Mouse (Mus musculus): ENCODE measurements at regions not wholly inside any gene's neighbourhood (a gene's known extent, or its start where the extent isn't known, plus 50 kb on each side); places are given as distances from the start of the nearest gene placed in this dataset.

GRCm38 (mm10) chr9:113371718-113372306 is 336.2 kb downstream of the Pdcd6ip start:
- Histone ChIP-seq H3K27ac (ENCODE audit: insufficient read depth, low read depth, low read length) (no peak overlapping the region), H3K27me3 (replicated peaks; ENCODE audit: control insufficient read depth, insufficient read depth, low read length) (no peaks in the 10 kb centered on the region; the same call in 1 of the 2 replicates), H3K4me3 (ENCODE audit: insufficient read depth, low read depth, low read length) (no peak overlapping the region), H3K4me1 (ENCODE audit: control insufficient read depth, insufficient read depth, low read length) (no peaks in the 10 kb centered on the region), H3K36me3 (ENCODE audit: control insufficient read depth, insufficient read depth, low read length) (no peaks in the 10 kb centered on the region)
- 75% methylated on average over 7 of the region's 7 CpGs for WGBS
- TF ChIP-seq POLR2A (IDR thresholded peaks at IDR 0.05; ENCODE audit: low read depth, low read length) (no peak), CTCF (conservative IDR thresholded peaks at IDR 0.05; ENCODE audit: insufficient read depth, insufficient read length, low read depth, low read length) (no peak)
- DNase-seq, result no peak

- TF ChIP-seq POLR2A (IDR thresholded peaks at IDR 0.05; ENCODE audit: low read depth, low read length) (no peak), CTCF (conservative IDR thresholded peaks at IDR 0.05; ENCODE audit: insufficient read depth, insufficient read length, low read depth, low read length) (no peak)
- Histone ChIP-seq H3K36me3 (ENCODE audit: control insufficient read depth, insufficient read depth, low read length) (no peaks in the 10 kb centered on the region), H3K4me1 (ENCODE audit: control insufficient read depth, insufficient read depth, low read length) (no peaks in the 10 kb centered on the region), H3K27me3 (replicated peaks; ENCODE audit: control insufficient read depth, insufficient read depth, low read length) (no peaks in the 10 kb centered on the region), H3K27ac (ENCODE audit: insufficient read depth, low read depth, low read length) (no peak overlapping the region), H3K4me3 (ENCODE audit: insufficient read depth, low read depth, low read length) (no peak overlapping the region)
- DNase-seq, result no peak
- WGBS, result 60% methylated on average over 5 of the region's 5 CpGs
Measured at GRCm38 (mm10) chr9:113347942-113348341, 360.1 kb downstream of the Pdcd6ip start.

GRCm38 (mm10) chr9:113346531-113346930 is 361.5 kb downstream of the Pdcd6ip start:
- no peak overlapping the region for H3K4me3 ChIP-seq (ENCODE audit: insufficient read depth, low read depth, low read length)
- DNase-seq, result no peak
- no peaks in the 10 kb centered on the region for H3K27me3 ChIP-seq (replicated peaks; ENCODE audit: control insufficient read depth, insufficient read depth, low read length)
- no peaks in the 10 kb centered on the region for H3K4me1 ChIP-seq (ENCODE audit: control insufficient read depth, insufficient read depth, low read length)
- H3K36me3 ChIP-seq (ENCODE audit: control insufficient read depth, insufficient read depth, low read length), result no peaks in the 10 kb centered on the region
- no peak overlapping the region for H3K27ac ChIP-seq (ENCODE audit: insufficient read depth, low read depth, low read length)
- 81% methylated on average over 13 of the region's 13 CpGs for WGBS
- TF ChIP-seq POLR2A (IDR thresholded peaks at IDR 0.05; ENCODE audit: low read depth, low read length) (no peak), CTCF (conservative IDR thresholded peaks at IDR 0.05; ENCODE audit: insufficient read depth, insufficient read length, low read depth, low read length) (no peak)

GRCm38 (mm10) chr9:113342131-113342530 is 365.9 kb downstream of the Pdcd6ip start:
- no peak for TF ChIP-seq CTCF (conservative IDR thresholded peaks at IDR 0.05; ENCODE audit: insufficient read depth, insufficient read length, low read depth, low read length)
- TF ChIP-seq POLR2A (IDR thresholded peaks at IDR 0.05; ENCODE audit: low read depth, low read length), result no peak
- no peaks in the 10 kb centered on the region for H3K4me1 ChIP-seq (ENCODE audit: control insufficient read depth, insufficient read depth, low read length)
- H3K27ac ChIP-seq (ENCODE audit: insufficient read depth, low read depth, low read length), result no peak overlapping the region
- DNase-seq, result no peak
- no peaks in the 10 kb centered on the region for H3K27me3 ChIP-seq (replicated peaks; ENCODE audit: control insufficient read depth, insufficient read depth, low read length)
- H3K36me3 ChIP-seq (ENCODE audit: control insufficient read depth, insufficient read depth, low read length), result no peaks in the 10 kb centered on the region
- no peak overlapping the region for H3K4me3 ChIP-seq (ENCODE audit: insufficient read depth, low read depth, low read length)
- 79% methylated on average over 7 of the region's 7 CpGs for WGBS

- H3K27ac ChIP-seq (ENCODE audit: insufficient read depth, low read depth, low read length), result no peak overlapping the region
- no peaks in the 10 kb centered on the region for H3K4me1 ChIP-seq (ENCODE audit: control insufficient read depth, insufficient read depth, low read length)
- no peak for DNase-seq
- 39% methylated on average over 6 of the region's 6 CpGs for WGBS
- H3K27me3 ChIP-seq (replicated peaks; ENCODE audit: control insufficient read depth, insufficient read depth, low read length), result no peaks in the 10 kb centered on the region
- TF ChIP-seq POLR2A (IDR thresholded peaks at IDR 0.05; ENCODE audit: low read depth, low read length), result no peak
- no peak for TF ChIP-seq CTCF (conservative IDR thresholded peaks at IDR 0.05; ENCODE audit: insufficient read depth, insufficient read length, low read depth, low read length)
- H3K36me3 ChIP-seq (ENCODE audit: control insufficient read depth, insufficient read depth, low read length), result no peaks in the 10 kb centered on the region
- no peak overlapping the region for H3K4me3 ChIP-seq (ENCODE audit: insufficient read depth, low read depth, low read length)
Measured at GRCm38 (mm10) chr9:113340838-113341237, 367.2 kb downstream of the Pdcd6ip start.

GRCm38 (mm10) chr9:113340036-113340435 is 368.0 kb downstream of the Pdcd6ip start:
- Histone ChIP-seq H3K27me3 (replicated peaks; ENCODE audit: control insufficient read depth, insufficient read depth, low read length) (no peaks in the 10 kb centered on the region), H3K4me3 (ENCODE audit: insufficient read depth, low read depth, low read length) (no peak overlapping the region), H3K36me3 (ENCODE audit: control insufficient read depth, insufficient read depth, low read length) (no peaks in the 10 kb centered on the region), H3K27ac (ENCODE audit: insufficient read depth, low read depth, low read length) (no peak overlapping the region), H3K4me1 (ENCODE audit: control insufficient read depth, insufficient read depth, low read length) (no peaks in the 10 kb centered on the region)
- TF ChIP-seq CTCF (conservative IDR thresholded peaks at IDR 0.05; ENCODE audit: insufficient read depth, insufficient read length, low read depth, low read length) (no peak), POLR2A (IDR thresholded peaks at IDR 0.05; ENCODE audit: low read depth, low read length) (no peak)
- no peak for DNase-seq
- 58% methylated on average over 3 of the region's 3 CpGs for WGBS

GRCm38 (mm10) chr9:113324489-113324888 is 383.6 kb downstream of the Pdcd6ip start:
- no peak for TF ChIP-seq POLR2A (IDR thresholded peaks at IDR 0.05; ENCODE audit: low read depth, low read length)
- TF ChIP-seq CTCF (conservative IDR thresholded peaks at IDR 0.05; ENCODE audit: insufficient read depth, insufficient read length, low read depth, low read length), result no peak
- Histone ChIP-seq H3K36me3 (ENCODE audit: control insufficient read depth, insufficient read depth, low read length) (no peaks in the 10 kb centered on the region), H3K4me1 (ENCODE audit: control insufficient read depth, insufficient read depth, low read length) (no peaks in the 10 kb centered on the region), H3K27ac (ENCODE audit: insufficient read depth, low read depth, low read length) (no peak overlapping the region), H3K27me3 (replicated peaks; ENCODE audit: control insufficient read depth, insufficient read depth, low read length) (no peaks in the 10 kb centered on the region), H3K4me3 (ENCODE audit: insufficient read depth, low read depth, low read length) (no peak overlapping the region)
- 52% methylated on average over 3 of the region's 3 CpGs for WGBS
- DNase-seq, result no peak
